Mouse (Mus musculus): ENCODE measurements around the gene Rnf182. TPM values are rescaled to one million over a fixed set of nuclear protein-coding genes. Genes with fewer than 3 reads are reported as not detected.

The Rnf182 gene
- polyA plus RNA-seq, 1 experiment from 2014 or later, result 1.5 TPM

- H3K4me3 ChIP-seq, result no peak overlapping the region
- H3K9me3 ChIP-seq, result no peaks in the 10 kb centered on the region
- WGBS, result 55% methylated on average over 4 of the region's 4 CpGs
- H3K36me3 ChIP-seq, result no peaks in the 10 kb centered on the region
- peaks cover 16% of the 10 kb centered on the region for H3K4me1 ChIP-seq
- peaks cover 18% of the 10 kb centered on the region for H3K27me3 ChIP-seq (ENCODE audit: insufficient read depth, poor library complexity, severe bottlenecking)
- no peak for DNase-seq (ENCODE audit: low spot score)
- no peak overlapping the region for H3K27ac ChIP-seq
Observed at GRCm38 (mm10) chr13:43619550-43620175, 4.2 kb downstream of the Rnf182 start.

GRCm38 (mm10) chr13:43627922-43628321 is 12.4 kb downstream of the Rnf182 start:
- Histone ChIP-seq H3K9me3 (no peaks in the 10 kb centered on the region), H3K4me3 (no peak overlapping the region), H3K27me3 (ENCODE audit: insufficient read depth, poor library complexity, severe bottlenecking) (no peaks in the 10 kb centered on the region), H3K27ac (no peak overlapping the region), H3K36me3 (no peaks in the 10 kb centered on the region), H3K4me1 (no peaks in the 10 kb centered on the region)
- no peak for DNase-seq (ENCODE audit: low spot score)
- 78% methylated on average over 5 of the region's 5 CpGs for WGBS

- Histone ChIP-seq H3K27ac (no peak overlapping the region), H3K9me3 (no peaks in the 10 kb centered on the region), H3K36me3 (no peaks in the 10 kb centered on the region), H3K4me1 (no peaks in the 10 kb centered on the region), H3K4me3 (no peak overlapping the region), H3K27me3 (ENCODE audit: insufficient read depth, poor library complexity, severe bottlenecking) (no peaks in the 10 kb centered on the region)
- WGBS, result 82% methylated on average over 7 of the region's 7 CpGs
- DNase-seq (ENCODE audit: low spot score), result no peak
Observed at GRCm38 (mm10) chr13:43629785-43630184, 14.3 kb downstream of the Rnf182 start.

GRCm38 (mm10) chr13:43631266-43631665 is 15.8 kb downstream of the Rnf182 start:
- no peak overlapping the region for H3K4me3 ChIP-seq
- no peaks in the 10 kb centered on the region for H3K36me3 ChIP-seq
- DNase-seq (ENCODE audit: low spot score), result no peak
- H3K27me3 ChIP-seq (ENCODE audit: insufficient read depth, poor library complexity, severe bottlenecking), result no peaks in the 10 kb centered on the region
- 93% methylated on average over 6 of the region's 6 CpGs for WGBS
- H3K9me3 ChIP-seq, result no peaks in the 10 kb centered on the region
- no peak overlapping the region for H3K27ac ChIP-seq
- H3K4me1 ChIP-seq, result no peaks in the 10 kb centered on the region

- WGBS, result 72% methylated on average over 4 of the region's 4 CpGs
- DNase-seq (ENCODE audit: low spot score), result no peak
- Histone ChIP-seq H3K36me3 (no peaks in the 10 kb centered on the region), H3K9me3 (no peaks in the 10 kb centered on the region), H3K4me3 (no peak overlapping the region), H3K4me1 (no peaks in the 10 kb centered on the region), H3K27me3 (ENCODE audit: insufficient read depth, poor library complexity, severe bottlenecking) (0 out of 2 replicates have a peak, but pooled peaks cover 3% of the 10 kb centered on the region), H3K27ac (no peak overlapping the region)
Observed at GRCm38 (mm10) chr13:43633024-43633423, 17.5 kb downstream of the Rnf182 start.

- Histone ChIP-seq H3K27ac (no peak overlapping the region), H3K27me3 (ENCODE audit: insufficient read depth, poor library complexity, severe bottlenecking) (0 out of 2 replicates have a peak, but pooled peaks cover 3% of the 10 kb centered on the region), H3K9me3 (no peaks in the 10 kb centered on the region), H3K4me3 (no peak overlapping the region), H3K36me3 (no peaks in the 10 kb centered on the region), H3K4me1 (no peaks in the 10 kb centered on the region)
- DNase-seq (ENCODE audit: low spot score), result no peak
- WGBS, result 81% methylated on average over 7 of the region's 7 CpGs
Observed at GRCm38 (mm10) chr13:43637720-43638119, 22.2 kb downstream of the Rnf182 start.

GRCm38 (mm10) chr13:43644991-43645390 is 29.5 kb downstream of the Rnf182 start:
- no peak for DNase-seq (ENCODE audit: low spot score)
- Histone ChIP-seq H3K4me1 (peaks cover 13% of the 10 kb centered on the region; the same call in 1 of the 2 replicates), H3K9me3 (no peaks in the 10 kb centered on the region), H3K27ac (no peak overlapping the region), H3K4me3 (no peak overlapping the region), H3K27me3 (ENCODE audit: insufficient read depth, poor library complexity, severe bottlenecking) (no peaks in the 10 kb centered on the region), H3K36me3 (no peaks in the 10 kb centered on the region)
- 22% methylated on average over 1 of the region's 1 CpGs for WGBS

- no peak for DNase-seq (ENCODE audit: low spot score)
- WGBS, result 56% methylated on average over 6 of the region's 6 CpGs
Observed at GRCm38 (mm10) chr13:43648556-43648955, 33.0 kb downstream of the Rnf182 start.

GRCm38 (mm10) chr13:43651277-43651676 is 35.8 kb downstream of the Rnf182 start:
- H3K36me3 ChIP-seq, result no peaks in the 10 kb centered on the region
- H3K4me1 ChIP-seq, result peaks cover 20% of the 10 kb centered on the region; the same call in 1 of the 2 replicates
- DNase-seq (ENCODE audit: low spot score), result no peak
- no peak overlapping the region for H3K4me3 ChIP-seq
- no peaks in the 10 kb centered on the region for H3K27me3 ChIP-seq (ENCODE audit: insufficient read depth, poor library complexity, severe bottlenecking)
- 80% methylated on average over 3 of the region's 3 CpGs for WGBS
- H3K27ac ChIP-seq, result no peak overlapping the region
- no peaks in the 10 kb centered on the region for H3K9me3 ChIP-seq

More at GRCm38 (mm10) chr13:43648556-43648955, 33.0 kb downstream of the Rnf182 start:
- H3K4me1 ChIP-seq, result peaks cover 13% of the 10 kb centered on the region; the same call in 1 of the 2 replicates
- H3K27me3 ChIP-seq (ENCODE audit: insufficient read depth, poor library complexity, severe bottlenecking), result no peaks in the 10 kb centered on the region
- H3K9me3 ChIP-seq, result no peaks in the 10 kb centered on the region
- H3K36me3 ChIP-seq, result no peaks in the 10 kb centered on the region
- H3K27ac ChIP-seq, result 0 out of 2 replicates have a peak overlapping the region, but pooled peaks have one; percentile 23
- H3K4me3 ChIP-seq, result no peak overlapping the region

- Histone ChIP-seq H3K9me3 (no peaks in the 10 kb centered on the region), H3K27me3 (ENCODE audit: insufficient read depth, poor library complexity, severe bottlenecking) (no peaks in the 10 kb centered on the region), H3K36me3 (no peaks in the 10 kb centered on the region), H3K27ac (no peak overlapping the region), H3K4me1 (peaks cover 14% of the 10 kb centered on the region; the same call in 1 of the 2 replicates), H3K4me3 (no peak overlapping the region)
- 51% methylated on average over 6 of the region's 6 CpGs for WGBS
- DNase-seq (ENCODE audit: low spot score), result no peak
Observed at GRCm38 (mm10) chr13:43654091-43654490, 38.6 kb downstream of the Rnf182 start.

- no peaks in the 10 kb centered on the region for H3K27me3 ChIP-seq (ENCODE audit: insufficient read depth, poor library complexity, severe bottlenecking)
- H3K4me3 ChIP-seq, result no peak overlapping the region
- 93% methylated on average over 4 of the region's 4 CpGs for WGBS
- H3K4me1 ChIP-seq, result no peaks in the 10 kb centered on the region
- no peak overlapping the region for H3K27ac ChIP-seq
- no peaks in the 10 kb centered on the region for H3K36me3 ChIP-seq
- no peak for DNase-seq (ENCODE audit: low spot score)
- no peaks in the 10 kb centered on the region for H3K9me3 ChIP-seq
Observed at GRCm38 (mm10) chr13:43663225-43663624, 47.7 kb downstream of the Rnf182 start.

GRCm38 (mm10) chr13:43666130-43666529 is 50.6 kb downstream of the Rnf182 start:
- no peak for DNase-seq (ENCODE audit: low spot score)
- Histone ChIP-seq H3K27ac (no peak overlapping the region), H3K4me3 (no peak overlapping the region), H3K36me3 (no peaks in the 10 kb centered on the region), H3K9me3 (no peaks in the 10 kb centered on the region), H3K4me1 (no peaks in the 10 kb centered on the region), H3K27me3 (ENCODE audit: insufficient read depth, poor library complexity, severe bottlenecking) (no peaks in the 10 kb centered on the region)
- WGBS, result 90% methylated on average over 12 of the region's 12 CpGs

GRCm38 (mm10) chr13:43666920-43667319 is 51.4 kb downstream of the Rnf182 start:
- no peak for DNase-seq (ENCODE audit: low spot score)
- Histone ChIP-seq H3K36me3 (no peaks in the 10 kb centered on the region), H3K4me1 (no peaks in the 10 kb centered on the region), H3K4me3 (no peak overlapping the region), H3K9me3 (no peaks in the 10 kb centered on the region), H3K27ac (no peak overlapping the region), H3K27me3 (ENCODE audit: insufficient read depth, poor library complexity, severe bottlenecking) (no peaks in the 10 kb centered on the region)
- WGBS, result 59% methylated on average over 6 of the region's 6 CpGs
